Mouse (Mus musculus) c-Kit-negative CD71-positive TER-119-positive erythroid progenitor cells, embryonic 14.5 days (primary cell): Measurements from ENCODE around the gene Ust.

Experiments used
- DNase-seq: peaks from one replicate; pipeline ENCODE4 v3.0.0-alpha.2; 2013; ENCODE audit warnings: low read depth, low spot score

Ust gene

DNA sequence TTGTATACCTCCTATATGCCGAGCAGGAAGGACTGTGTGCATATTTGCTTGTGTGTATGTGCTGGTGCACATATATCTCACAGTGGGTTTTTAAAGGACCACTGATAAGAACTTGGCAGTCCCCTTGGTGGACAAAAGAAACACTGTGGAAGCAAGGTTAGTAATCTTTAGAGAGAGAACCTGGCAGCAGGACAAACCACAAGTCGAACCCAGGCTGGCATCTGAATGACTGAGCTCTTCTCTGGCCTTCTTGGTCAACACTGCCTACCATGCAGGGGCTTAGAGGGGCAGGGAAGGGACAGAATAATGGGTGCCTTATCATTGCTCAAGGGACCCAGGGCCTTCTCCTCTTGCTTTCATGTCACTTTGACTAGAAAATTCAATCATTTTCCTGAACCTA, 294.0 kb downstream of the Ust start:
- DNase-seq: no peak

DNA sequence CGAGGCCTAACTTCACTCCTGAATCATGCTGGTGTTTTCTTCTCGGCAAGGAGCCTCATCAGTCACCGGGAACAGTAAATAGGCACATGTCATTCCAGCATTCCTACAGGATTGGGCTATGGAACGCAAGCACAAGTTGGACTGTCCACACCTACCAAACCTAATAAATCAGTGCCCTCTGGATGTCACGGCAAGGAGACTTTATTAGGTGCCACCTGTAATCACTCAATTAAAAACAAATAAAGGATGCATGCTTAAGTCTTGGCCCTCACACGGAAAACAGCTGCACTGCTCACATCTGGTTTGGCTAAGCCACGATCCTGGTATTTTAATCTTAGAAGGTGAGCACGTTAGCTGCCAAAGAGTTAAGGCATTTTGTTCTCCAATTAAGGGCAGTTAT, 294.6 kb downstream of the Ust start:
- DNase-seq: no peak

DNA sequence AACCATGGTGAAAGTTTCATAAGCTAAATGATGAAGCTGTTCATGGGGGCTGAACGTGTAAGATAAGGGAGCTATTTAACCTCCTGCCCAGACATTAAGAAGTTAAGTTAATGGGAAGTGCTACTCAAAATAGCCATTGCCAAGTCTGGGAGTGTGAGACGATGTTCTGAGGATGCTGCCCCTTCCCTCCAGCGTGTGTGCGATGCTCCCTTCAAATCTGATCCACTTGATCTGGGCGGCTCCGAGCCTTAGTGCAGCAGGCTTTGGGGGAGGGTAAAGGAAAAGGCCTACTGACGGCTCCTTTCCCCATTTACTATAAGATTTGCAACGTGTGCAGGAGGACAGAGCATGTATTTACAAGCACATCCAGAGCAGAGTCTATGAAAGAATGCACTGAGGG, 301.7 kb downstream of the Ust start:
- DNase-seq: no peak

DNA sequence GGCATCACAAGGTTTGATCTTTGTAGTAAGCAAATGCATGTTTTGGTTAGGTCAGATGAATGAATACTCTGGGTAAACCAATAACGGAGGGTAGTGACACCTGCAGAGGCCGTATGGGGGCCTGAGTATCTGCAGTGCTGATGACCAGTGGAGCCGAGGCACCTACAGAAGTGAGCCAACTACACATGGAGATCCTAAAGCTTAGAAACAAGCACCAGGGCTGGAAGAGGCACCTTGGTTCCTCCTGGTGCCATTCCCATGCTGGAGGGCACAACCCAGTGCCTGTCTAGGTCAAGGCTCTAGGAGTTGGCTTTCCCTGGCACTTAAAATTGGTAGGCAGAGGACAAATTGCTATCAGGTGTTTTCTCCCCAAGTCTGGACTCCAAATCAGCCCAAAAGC, 303.4 kb downstream of the Ust start:
- no peak for DNase-seq

DNA sequence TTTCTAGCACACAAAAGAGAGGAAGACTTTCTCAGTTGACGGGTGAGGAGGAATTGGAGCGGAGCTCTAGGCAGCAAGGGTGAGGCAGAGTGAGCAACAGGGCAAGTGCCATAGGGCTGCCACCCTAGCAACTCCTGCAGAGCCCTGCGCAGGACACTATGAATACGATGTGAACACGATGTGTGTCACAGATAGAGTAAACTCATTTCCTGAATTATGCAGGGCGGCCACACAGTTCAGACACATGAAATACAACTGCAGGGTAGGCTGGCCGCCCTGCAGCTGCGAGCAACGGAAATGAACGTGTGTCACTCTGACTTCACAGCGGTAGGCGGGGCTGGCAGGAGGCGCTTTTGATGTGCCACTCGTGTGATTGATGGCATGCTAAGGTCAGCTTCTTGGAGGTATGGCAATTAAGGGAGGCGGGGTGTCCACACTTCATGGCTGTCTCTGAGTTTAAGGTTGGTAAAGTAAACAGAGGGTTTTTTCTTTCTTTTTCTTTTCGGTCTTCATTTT, 304.7 kb downstream of the Ust start:
- DNase-seq: no peak

DNA sequence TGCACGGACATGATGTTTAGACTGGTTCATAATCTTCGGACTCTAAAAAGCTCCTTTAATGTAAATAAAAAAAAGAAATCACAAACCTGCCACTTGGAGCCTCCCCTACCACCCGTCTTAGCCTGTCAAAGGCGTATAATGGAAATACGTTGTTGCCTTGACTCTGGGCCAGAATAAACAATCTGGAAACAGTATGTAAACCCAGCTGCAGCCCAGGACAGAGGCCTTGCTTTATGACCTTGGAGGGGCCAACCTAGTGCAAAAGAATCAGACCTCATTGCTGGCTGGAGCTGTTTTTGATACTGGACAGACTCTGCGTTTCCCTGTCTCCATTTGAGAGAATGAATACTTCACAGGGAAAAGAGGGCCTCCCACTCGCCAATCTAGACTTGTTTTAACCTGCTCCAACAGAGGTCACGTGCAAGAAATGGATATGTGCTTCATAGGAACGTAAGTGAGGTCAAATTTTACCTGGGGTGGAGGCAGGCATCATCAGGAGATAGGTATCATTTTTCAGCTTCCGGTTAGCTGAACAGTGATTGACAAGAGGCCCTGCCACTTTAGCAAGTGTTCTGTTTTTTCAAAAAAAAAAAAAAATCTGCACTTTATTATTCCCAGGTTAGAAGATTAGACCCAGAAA, 305.2 kb downstream of the Ust start:
- no peak for DNase-seq

DNA sequence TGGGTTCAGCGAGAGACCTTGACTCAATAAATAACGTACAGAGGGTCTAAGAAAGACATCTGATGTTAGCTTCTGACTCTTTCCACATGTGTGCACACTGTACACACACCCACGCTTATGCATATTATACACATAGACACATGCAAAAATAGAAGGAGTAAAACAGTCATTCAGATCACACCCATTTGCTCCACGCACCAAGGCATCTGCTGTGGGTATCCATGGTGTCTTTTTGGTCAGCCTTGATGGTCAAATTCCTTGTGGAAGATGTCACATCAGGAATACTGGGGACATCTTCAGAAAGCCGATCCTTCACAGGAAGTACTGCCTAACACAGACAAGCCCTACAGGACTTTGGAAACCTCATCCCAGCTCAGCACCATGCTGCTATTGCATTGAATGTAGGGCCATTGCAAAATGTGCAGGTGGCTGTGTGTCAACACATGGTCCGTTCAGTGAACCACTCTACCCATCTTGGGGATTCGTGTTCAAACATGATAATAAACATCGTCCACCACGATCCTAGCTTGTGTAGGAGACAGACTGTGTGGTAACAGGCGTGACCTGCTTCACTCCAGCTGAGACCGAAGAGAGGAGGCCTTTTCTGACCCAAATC, 305.9 kb downstream of the Ust start:
- DNase-seq: no peak

DNA sequence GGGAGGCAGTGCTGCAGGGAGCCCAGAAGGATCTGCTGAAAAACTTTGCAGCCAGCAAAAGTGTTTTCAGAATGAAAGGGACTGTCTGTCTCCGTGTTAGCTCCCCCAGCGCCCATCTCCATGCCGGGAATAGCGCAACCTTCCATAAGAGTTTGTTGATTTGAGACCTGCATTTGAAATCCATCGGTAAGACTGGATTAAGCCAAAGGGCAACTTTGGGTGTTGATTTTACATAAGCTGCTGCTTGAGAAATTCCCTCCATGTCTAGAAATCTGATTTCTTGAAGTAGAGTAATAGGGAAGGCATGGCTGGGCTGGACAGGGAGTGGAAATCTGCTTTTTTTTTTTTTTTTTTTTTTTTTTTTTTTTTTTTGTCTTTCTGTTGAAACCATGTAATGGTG, 306.9 kb downstream of the Ust start:
- no peak for DNase-seq

DNA sequence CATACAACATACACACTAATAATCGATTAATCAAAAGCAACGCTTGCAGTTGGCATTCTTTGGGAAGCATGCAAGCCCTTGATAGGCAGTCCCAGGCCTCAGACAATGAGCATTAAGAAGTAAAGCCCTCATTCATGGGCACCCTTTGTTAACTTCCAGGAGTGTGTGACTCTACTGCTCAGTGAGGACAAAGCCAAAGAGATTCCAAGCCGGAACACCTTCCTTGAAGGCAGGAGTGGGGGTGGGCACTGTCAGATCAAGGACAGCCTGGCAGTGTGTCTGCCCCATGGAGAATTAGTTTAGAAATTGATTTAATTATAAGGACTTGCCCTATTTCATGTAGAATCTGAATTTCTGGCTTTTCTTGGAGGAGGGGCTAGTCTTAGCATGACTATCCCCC, 308.3 kb downstream of the Ust start:
- no peak for DNase-seq

DNA sequence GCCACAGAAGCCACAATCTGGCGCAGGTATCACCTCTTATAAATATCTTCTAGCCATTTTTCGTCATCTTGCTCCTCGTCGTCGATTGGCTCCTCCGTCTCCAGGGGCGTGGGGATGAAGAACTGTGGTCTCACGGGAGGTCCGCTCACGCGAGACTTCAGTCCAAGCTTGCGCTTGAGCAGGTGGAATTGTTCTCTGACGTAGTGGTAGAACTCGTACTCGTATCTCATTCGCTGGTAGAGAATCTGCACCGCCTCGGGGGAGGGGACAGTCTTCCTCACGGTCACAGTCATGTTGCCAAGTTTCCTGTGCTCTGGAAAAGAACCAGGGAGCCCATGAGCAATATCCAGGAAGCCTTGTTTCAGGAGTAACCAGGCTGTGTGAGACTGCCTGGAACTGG, 311.3 kb downstream of the Ust start:
- no peak for DNase-seq

DNA sequence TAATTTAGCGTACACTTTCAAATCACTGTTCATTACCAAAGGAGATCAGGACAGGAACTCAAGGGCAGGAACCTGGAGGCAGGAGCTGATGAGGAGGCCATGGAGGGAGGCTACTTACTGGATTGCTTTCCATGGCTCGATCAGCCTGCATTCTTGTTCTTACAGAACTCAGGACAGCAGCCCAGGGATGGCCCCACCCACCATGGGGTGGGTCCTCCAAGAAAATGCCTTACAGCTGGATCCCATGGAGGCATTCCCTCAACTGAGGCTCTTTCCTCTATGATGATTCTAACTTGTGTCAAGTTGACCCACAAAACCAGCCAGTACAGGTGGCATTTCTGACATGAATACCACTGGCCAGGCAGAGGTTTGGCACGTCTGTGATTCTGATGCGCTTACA, 314.9 kb downstream of the Ust start:
- DNase-seq: no peak

DNA sequence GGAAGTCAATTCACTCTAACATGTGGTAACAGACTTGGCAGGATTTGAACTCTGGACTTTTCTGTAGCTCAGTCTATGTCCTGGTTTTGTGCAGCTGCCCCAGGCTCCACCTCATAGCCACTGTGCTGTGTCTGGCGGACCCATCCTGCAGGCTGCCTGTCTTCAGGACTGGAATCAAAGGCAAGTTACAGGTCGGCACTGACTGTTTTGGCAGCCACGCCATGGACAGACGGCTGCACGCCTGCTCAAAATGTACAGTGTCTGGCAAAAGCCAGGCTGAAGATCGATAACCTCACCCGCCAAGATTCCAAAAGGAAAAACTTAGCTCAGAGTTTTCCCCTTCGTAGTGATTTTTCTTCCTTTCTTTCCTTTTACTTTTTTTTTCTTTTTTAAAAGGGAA, 318.8 kb downstream of the Ust start:
- no peak for DNase-seq

DNA sequence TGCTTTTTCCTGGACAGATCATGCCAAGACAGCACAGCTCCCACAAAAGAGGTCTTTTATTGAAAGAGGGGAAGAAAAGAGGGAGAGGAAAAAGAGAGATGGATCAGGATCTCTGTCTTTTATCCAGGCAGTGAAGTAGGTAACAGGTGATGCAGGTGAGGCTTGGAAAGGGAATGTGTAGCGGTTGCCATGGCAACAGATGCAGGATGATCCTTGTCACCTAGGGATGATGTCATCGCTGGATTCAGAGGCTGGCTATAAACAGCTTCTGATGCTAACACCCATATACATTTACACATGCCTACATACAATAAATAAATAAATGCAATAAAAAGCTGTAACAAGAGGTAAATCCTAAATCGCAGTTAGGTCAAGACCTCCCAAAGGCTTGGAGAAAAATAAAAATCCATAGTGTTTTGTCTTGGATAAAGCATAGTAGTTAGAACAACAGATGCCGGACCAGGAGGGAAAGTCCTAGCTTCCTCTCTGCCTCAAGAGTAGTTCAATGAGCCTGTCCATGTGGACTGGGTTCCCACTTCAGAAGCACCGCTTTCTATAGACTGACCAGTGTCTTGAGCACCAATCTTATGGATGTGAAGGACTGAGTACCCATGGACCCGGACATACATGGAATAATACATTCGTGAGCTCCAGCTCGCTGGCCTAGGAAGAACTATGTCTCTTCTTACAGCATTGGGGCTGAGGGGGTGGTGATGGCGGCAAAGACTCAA, 319.4 kb downstream of the Ust start:
- DNase-seq: no peak

DNA sequence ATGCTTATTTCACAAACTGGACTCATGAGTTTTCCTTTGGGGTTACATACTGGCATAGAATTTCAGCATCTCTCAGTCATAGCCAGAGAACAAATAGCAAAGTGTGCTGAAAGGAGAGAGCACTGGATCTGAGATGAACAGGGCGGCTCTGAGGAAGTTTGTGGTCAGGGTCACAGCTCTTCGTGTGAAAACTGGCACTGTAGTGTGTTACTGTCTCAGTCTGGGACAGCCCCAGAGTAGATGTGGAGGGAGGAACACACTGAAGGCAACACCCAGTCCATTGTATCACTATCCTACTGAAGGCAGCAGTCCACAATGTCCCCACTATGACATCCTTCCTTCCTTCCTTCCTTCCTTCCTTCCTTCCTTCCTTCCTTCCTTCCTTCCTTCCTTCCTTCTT, 321.0 kb downstream of the Ust start:
- DNase-seq: no peak

DNA sequence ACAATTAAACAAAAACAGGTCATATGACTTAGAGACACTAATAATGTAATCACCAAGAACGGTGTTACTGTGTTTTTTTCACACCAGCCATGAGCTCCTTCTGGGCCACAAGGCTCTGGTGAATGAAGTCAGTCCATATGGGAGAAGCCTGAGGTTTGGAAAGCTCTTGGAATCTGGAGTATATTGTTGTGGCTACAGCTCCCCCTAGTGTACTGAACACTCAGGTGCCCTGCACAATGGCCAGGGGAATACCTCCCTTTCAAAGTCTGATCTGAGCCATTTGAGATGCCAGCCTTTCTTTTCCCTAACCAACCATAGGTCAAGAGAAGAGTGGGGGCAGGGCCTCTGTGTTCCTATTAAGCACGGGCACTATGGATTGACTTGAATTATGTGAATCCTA, 322.3 kb downstream of the Ust start:
- no peak for DNase-seq

DNA sequence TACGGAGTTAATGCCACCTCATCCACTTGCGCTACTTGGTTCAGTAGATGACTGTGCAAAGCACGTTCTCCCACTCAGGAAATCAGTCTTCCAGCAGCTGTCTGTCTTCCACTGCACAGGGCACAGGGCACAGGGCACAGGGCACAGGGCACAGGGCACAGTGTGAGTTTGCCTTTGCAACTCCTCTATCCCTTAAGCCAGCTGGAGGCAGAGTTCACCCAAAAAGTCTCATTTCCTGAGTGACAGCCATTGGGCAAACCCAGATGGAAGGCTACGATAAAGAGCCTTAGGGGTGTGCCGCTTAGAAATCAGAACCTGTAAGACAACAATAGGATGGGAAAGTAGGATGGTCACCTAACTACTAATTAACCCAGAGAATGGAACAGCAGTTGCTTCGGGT, 322.9 kb downstream of the Ust start:
- DNase-seq: no peak

DNA sequence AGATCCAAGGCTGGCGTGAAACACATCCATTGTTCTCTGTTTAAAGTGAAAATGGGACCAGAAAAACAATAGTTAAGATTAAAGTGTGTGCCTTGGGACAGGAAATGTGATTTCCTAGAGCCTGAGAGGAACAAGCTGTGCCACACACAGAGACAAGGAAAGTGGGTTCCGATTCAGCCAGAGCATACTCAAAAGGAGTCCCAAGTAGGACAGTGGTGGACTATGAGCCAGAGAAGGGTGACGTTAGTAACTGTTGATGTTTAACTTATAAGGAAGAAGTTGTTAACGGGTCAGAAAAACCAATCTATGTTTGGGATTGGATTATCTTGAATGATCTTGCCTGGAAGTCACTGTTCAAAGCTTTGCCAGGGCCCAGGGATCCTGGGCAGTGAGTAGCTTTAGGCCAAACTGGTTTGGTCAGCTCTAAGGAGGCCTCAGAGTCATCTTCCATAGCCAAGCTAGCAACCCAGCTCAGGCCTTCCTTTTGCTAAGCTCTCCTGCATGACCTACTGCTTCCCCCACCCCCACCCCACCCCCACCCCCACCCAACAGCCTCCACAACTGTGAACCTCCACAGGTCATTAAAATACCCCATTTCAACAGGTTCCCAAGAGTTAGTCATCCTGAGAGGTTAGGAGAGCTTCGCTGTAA, 329.2 kb downstream of the Ust start:
- no peak for DNase-seq

DNA sequence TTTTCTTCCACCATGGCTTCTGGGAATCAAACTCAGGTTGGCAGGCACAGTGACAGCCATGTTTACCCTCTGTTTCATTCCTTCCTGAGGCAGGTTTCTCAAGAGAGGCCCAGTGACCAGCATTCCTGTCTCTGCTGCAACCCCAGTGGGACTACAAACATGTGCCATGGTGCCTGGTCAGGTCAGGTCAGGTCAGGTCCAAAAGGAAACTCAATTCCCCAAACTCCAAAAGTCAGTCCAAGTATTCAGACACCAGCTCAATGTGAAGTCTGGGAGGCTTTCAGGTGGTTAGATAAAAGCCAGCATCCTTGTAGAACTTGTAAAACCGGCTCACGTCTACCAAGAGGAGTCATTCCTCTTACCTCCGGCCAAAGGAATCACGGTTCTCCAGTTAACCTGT, 333.0 kb downstream of the Ust start:
- no peak for DNase-seq

DNA sequence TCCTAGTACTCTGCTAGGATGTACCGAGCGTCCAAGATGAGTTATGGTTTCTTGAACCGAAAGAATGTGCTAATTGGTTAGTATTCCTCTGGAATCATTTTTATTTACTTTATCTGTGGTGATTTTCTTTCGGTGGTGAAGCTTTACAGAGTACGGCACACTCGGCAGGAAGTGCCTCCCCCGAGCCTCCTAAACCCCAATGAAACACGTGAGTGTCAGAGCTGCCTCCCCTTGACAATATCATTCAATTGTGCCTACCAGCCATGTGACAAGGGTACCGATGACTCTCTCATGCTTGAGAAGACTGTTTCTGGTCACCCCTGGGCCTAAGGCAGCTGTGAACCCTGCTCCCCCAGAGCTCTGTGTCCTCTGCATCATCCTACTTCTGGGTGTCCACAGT, 333.9 kb downstream of the Ust start:
- DNase-seq: no peak

DNA sequence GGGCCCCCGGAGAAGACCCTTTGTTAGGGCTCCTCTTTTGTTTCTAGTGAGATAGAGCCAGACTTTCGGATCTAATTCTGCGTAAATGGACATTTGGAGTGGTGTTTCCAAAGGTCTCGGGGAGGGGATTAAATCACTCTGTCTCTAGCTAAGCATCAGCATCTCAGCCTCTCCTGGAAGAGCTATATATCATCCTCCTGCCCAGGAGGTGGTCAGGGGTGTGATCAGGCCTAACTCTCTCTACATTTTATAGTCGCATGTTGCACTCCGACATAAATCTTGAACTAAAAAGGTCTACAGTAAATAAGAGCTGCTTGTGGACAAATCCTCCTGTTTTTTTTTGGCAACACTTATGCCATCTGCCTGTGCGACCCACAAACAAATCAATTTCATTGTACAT, 335.5 kb downstream of the Ust start:
- no peak for DNase-seq

DNA sequence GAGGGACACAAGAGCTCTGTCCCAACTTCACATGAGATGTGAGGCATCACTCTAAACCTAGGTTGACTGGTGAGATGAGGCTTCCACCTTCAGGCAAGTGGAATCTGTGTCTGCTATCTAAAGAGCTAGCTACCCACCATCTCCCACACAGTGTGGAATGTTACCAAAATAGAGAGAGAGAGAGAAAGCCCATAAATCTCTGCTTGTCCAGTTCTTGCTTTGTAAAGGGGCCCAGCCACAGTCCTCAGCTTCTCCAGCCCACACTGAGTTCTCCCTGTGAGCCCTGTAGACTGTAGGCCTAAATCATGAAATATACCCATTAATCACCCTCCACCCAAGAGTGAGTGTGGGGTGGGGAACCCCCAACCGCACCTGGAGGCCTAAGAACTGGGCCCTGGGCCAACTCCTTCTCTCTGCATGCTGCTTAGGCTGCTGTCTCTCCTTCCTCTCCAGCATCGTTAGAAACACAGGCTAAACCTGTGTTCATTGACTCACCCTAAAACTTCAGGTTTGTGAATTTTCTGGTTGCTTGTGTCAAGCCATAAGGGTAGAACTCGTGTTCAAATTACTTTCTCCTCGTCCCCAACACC, 336.9 kb downstream of the Ust start:
- DNase-seq: no peak

DNA sequence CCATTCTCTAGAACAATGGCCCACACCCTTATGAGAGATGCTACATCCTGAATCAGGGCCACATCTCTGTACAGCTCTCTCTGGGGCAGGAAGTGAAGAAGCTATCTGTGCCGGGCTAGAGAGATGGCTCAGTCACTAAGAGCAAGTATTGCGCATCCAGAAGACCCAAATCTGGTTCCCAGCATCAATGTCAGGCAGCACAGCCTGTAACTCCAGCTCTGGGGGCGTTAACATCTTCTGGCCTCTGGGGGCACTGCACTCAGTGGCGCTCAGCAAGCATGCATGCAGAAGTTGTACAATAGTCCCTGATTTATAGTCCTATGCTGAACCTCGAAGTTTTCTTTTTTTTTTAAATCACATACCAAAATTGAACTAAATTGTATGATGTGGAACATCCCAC, 341.0 kb downstream of the Ust start:
- no peak for DNase-seq
